Mouse (Mus musculus) lung, embryonic 16.5 days (tissue): ENCODE measurements around the gene Lrrd1. TPM values are rescaled to one million over a fixed set of nuclear protein-coding genes. Genes with fewer than 3 reads are reported as not detected.
A peak's percentile ranks its signal among the peaks of the same experiment; 100 is the strongest.
"Not testable (repeated sequence)": the region's sequence is repeated elsewhere in the genome, so short reads cannot be mapped to it uniquely, and the experiment has no call there.

Experiments used
- ATAC-seq: fragments of 200-750 bp; cut with Nextera tagmentation; 2 replicates; pipeline ENCODE4 v1.8.0; 2017; ENCODE audit warnings: low read depth, mild to moderate bottlenecking, moderate library complexity
- H3K27ac ChIP-seq: fragments of 300-500 bp; sonication (generic); 2 replicates; pipeline ENCODE4 v1.5.1; 2014; ENCODE audit warnings: mild to moderate bottlenecking, control low read depth, low read length
- H3K27me3 ChIP-seq: fragments of 300-500 bp; sonication (generic); 2 replicates; pipeline ENCODE4 v1.6.1; 2014; ENCODE audit warnings: low read depth, low read length, mixed read lengths; ENCODE audit not compliant: control insufficient read depth, insufficient read depth
- H3K36me3 ChIP-seq: fragments of 300-500 bp; sonication (generic); 2 replicates; pipeline ENCODE4 v1.6.1; 2014; ENCODE audit warnings: low read length; ENCODE audit not compliant: control insufficient read depth, insufficient read depth
- H3K4me1 ChIP-seq: fragments of 300-500 bp; sonication (generic); replicated peaks from 2 replicates; pipeline ENCODE4 v1.6.1; 2014; ENCODE audit warnings: low read length, mixed read lengths; ENCODE audit not compliant: control insufficient read depth, insufficient read depth
- H3K4me2 ChIP-seq: fragments of 300-500 bp; sonication (generic); 2 replicates; pipeline ENCODE4 v1.6.1; 2014; ENCODE audit warnings: low read depth, low read length, control low read depth
- H3K4me3 ChIP-seq: fragments of 300-500 bp; sonication (generic); 2 replicates; pipeline ENCODE4 v1.5.1; 2014; ENCODE audit warnings: mild to moderate bottlenecking, low read length, control low read depth
- H3K9ac ChIP-seq: fragments of 300-500 bp; sonication (generic); 2 replicates; pipeline ENCODE4 v1.6.1; 2014; ENCODE audit warnings: low read length, control low read depth
- H3K9me3 ChIP-seq: fragments of 300-500 bp; sonication (generic); 2 replicates; pipeline ENCODE4 v1.6.1; 2016; ENCODE audit warnings: low read length; ENCODE audit not compliant: control insufficient read depth
- WGBS: fragments of 180-500 bp; shearing (Covaris S2); extraction: QIAGEN DNeasy Blood & Tissue Kit; methylation state at CpG from one replicate; pipeline ENCODE4 v1.1.7; 2014; 5-methylcytosine and 5-hydroxymethylcytosine counted together
- polyA plus RNA-seq: library from polyadenylated mRNA; unstranded; fragments of >200 nt; fragmentation: Nextera tagmentation; extraction: Ambion mirVana; gene quantifications from 2 replicates; pipeline ENCODE4 v1.2.1, GENCODE M21; 2015

The Lrrd1 gene
- polyA plus RNA-seq, 1 experiment from 2014 or later: 0.08 TPM

DNA sequence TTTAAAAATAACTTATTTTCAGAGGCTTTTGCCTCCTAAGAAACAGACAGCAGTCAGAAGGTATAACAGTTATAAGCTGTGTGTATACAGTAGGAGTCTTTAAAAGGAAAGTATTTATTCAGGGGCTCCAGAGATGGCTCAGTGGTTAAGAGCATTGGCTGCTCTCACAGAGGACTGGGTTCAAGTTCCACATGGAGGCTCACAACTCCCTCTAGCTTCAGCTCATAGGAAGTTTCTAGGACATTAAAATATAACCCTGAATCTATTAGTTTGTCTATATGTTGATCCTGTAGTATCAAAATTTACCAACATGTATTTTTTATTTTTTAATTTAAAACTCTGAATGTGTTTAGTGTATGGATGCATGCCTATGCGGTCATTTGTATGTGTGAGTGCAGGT lies 36.5 kb upstream of the Lrrd1 start:
- 89% methylated on average over 1 of the region's 1 CpGs for WGBS
- no peaks in the 10 kb centered on the region for H3K27me3 ChIP-seq
- H3K36me3 ChIP-seq: peaks cover 7% of the 10 kb centered on the region; the same call in 1 of the 2 replicates
- ATAC-seq: no peak
- peaks cover 2% of the 10 kb centered on the region; the same call in 1 of the 2 replicates for H3K4me1 ChIP-seq
- no peak overlapping the region for H3K27ac ChIP-seq
- H3K4me2 ChIP-seq: no peak overlapping the region
- no peaks in the 10 kb centered on the region for H3K9me3 ChIP-seq
- H3K9ac ChIP-seq: no peak overlapping the region
- H3K4me3 ChIP-seq: no peak overlapping the region

DNA sequence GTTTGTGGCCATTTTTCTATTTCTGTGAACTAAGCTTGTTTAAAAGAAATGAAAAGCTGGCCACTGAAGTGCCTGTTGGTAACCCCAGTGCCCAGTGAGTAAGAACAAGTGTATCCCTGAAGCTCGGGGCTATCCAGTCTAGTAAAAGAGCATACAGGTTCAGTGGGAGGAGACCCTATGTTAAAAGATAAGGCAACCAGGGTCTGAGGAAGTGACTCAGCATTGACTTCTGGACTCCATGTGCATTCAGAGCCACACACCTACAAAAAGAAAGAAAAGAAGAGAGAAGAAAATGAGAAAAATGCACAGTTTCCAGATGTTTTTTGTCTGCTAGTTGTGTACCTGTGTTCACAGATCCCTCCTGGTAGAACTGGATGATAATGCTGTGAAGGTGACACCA lies 10.9 kb upstream of the Lrrd1 start:
- H3K9ac ChIP-seq: no peak overlapping the region
- WGBS: 77% methylated on average over 1 of the region's 1 CpGs
- H3K4me2 ChIP-seq: no peak overlapping the region
- H3K27me3 ChIP-seq: no peaks in the 10 kb centered on the region
- no peak overlapping the region for H3K4me3 ChIP-seq
- no peaks in the 10 kb centered on the region for H3K4me1 ChIP-seq
- peaks cover 20% of the 10 kb centered on the region for H3K36me3 ChIP-seq
- ATAC-seq: no peak
- no peak overlapping the region for H3K27ac ChIP-seq
- H3K9me3 ChIP-seq: peaks cover 4% of the 10 kb centered on the region; the same call in 1 of the 2 replicates

DNA sequence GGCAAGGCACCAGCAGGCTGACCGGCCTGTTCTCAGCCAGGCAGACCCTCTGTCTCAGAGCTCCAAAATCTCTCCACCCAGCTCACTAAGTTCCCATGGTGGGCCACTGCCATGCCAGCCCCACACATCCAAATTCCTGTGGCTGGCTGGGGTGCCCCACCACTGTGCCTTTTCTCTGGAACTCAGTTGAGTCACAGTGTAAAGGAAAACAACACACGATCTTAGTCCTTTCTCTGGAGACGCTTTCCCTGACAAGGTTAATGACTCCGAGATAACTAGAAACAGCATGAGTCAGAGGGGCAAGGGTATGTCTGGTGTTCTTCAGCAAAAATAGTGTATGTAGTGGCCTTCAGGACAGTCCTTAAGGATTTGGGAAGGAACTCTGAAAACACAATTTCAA lies 25.2 kb downstream of the Lrrd1 start:
- no peak for ATAC-seq
- Histone ChIP-seq H3K4me1 (no peaks in the 10 kb centered on the region), H3K9me3 (no peaks in the 10 kb centered on the region), H3K36me3 (no peaks in the 10 kb centered on the region), H3K27me3 (no peaks in the 10 kb centered on the region), H3K4me2 (no peak overlapping the region), H3K4me3 (no peak overlapping the region), H3K9ac (no peak overlapping the region), H3K27ac (no peak overlapping the region)
- WGBS: 70% methylated on average over 4 of the region's 4 CpGs

DNA sequence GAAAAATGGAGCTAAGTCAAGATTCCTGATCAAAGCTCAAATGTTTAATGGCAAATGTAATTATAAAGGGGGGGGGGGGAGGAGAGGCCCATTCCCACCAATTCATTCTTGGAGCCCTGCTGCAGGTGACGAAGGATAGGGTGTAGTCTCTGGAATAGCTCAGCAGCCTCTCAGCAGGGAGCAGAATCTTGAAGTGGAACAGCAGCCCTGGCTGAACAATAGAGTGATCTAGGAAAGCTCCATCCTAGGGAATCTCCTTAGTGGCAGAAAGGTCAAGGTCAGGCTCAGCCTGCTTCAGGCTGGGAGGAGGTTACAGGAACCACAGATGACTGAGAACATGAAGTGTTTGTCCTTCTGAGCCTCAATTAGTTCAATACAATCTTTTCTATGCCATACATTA lies 27.4 kb downstream of the Lrrd1 start:
- 31% methylated on average over 1 of the region's 1 CpGs for WGBS
- Histone ChIP-seq H3K36me3 (no peaks in the 10 kb centered on the region), H3K4me1 (no peaks in the 10 kb centered on the region), H3K27ac (no peak overlapping the region), H3K9ac (no peak overlapping the region), H3K9me3 (no peaks in the 10 kb centered on the region), H3K4me3 (no peak overlapping the region), H3K4me2 (no peak overlapping the region), H3K27me3 (no peaks in the 10 kb centered on the region)
- no peak for ATAC-seq

DNA sequence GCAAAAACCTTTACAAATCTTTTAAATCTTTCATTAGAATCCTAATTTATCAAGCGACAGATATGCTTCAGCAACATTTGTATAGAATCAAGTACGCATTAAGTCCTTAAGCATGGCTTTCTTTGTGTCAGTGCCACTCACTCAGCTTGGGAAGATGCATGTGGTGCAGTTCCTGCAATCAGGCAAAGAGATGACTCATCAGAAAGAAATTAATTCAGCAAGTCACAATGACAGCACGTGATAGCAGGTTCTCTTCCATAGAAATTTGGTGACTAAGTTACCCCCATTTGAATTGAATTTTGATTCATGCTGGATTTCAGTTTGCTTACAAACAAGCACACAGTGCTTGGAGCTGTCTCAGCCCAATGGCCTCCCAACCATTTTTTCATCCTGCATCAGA lies 28.5 kb downstream of the Lrrd1 start:
- no peak overlapping the region for H3K4me3 ChIP-seq
- H3K27ac ChIP-seq: no peak overlapping the region
- no peaks in the 10 kb centered on the region for H3K9me3 ChIP-seq
- no peak for ATAC-seq
- H3K36me3 ChIP-seq: no peaks in the 10 kb centered on the region
- H3K4me1 ChIP-seq: no peaks in the 10 kb centered on the region
- H3K27me3 ChIP-seq: no peaks in the 10 kb centered on the region
- 77% methylated on average over 3 of the region's 3 CpGs for WGBS
- H3K4me2 ChIP-seq: no peak overlapping the region
- H3K9ac ChIP-seq: no peak overlapping the region

DNA sequence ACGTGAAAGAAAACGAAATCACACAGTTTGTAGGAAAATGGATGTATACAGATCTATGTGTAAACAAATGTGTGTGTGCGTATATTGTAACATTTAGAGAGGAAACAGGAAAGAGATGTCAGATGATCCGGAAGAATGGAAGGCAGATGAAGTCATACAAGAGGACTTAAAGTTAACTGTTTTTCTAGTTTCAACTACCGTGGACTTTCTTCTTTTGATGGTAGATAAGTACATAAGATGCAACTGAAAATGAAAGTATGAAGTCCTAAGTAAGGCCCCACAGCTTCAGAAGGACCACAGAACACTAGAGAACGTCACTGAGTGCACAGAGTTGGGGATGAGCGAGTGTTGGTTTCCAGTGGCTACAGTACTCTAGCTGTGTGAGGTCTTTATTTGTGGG lies 41.9 kb downstream of the Lrrd1 start:
- not testable (repeated sequence) for H3K4me1 ChIP-seq, H3K4me2 ChIP-seq, H3K27me3 ChIP-seq, H3K36me3 ChIP-seq, H3K27ac ChIP-seq, H3K9me3 ChIP-seq, H3K9ac ChIP-seq, H3K4me3 ChIP-seq, ATAC-seq
- 72% methylated on average over 7 of the region's 7 CpGs for WGBS

DNA sequence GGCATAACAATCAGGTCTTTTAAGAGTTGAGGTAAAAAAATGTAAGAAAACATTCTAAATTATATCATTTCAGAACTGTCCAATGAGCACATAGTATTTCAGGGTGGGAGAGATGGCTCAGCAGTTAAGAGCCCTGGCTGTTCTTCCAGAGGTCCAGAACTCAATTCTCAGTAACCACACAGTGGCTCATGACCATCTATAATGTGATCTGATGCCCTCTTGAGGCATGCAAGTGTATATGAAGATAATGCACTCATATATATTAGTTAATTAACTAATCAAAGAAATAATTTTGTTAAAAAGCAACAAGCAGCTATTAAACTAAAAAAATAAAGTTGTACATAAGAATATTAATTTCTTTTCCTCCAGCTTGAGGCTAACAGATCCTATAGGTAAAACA lies 44.2 kb downstream of the Lrrd1 start:
- Histone ChIP-seq H3K27ac (no peak overlapping the region), H3K4me2 (no peak overlapping the region), H3K9ac (no peak overlapping the region), H3K4me1 (0 out of 2 replicates have a peak, but pooled peaks cover 2% of the 10 kb centered on the region), H3K36me3 (no peaks in the 10 kb centered on the region), H3K4me3 (no peak overlapping the region), H3K9me3 (no peaks in the 10 kb centered on the region), H3K27me3 (no peaks in the 10 kb centered on the region)
- ATAC-seq: no peak

DNA sequence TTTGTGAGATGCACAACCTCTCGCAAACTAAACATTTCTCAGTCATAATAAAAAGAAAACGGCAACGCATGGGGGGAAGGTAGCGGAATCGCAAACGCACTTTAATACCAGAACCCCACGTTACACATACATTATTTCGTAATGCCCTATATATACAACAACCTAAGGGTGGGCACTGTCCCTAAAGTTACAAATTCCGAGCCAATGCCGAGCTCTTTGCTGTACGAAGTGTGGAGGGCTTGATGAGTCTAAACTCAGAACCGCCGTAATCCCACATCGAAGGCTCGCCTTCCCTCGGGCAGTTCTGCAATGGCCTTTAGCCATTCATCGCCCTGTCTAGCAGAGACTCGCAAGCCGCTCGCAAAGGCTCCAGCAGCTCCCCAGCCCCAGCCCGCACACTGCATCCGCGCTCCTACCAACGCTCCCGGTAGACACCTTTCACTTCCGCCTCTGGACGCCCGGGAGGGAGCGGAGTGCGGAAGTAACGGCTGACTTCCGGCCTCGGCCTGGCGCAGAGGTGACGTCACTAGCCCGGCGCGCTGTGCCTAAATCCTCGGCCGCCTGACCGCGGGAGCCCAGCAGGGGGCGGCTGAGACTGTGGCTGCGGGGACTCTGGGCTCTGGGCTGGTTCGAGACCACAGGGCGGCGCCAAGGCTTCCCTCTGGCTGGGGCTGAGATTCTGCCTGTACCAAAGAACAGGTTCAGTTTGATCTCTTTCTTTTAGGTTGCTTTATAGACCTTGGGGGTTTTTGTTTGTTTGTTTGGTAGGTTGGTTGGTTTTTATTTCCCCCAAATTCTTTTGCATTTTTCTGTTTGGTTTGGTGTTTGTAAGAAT lies 48.7 kb downstream of the Lrrd1 start, which contains the start of gene Mterf1a:
Gene Mterf1a (minus strand): TSS at position 475 of the 835 bp plus-strand sequence.
- not testable (repeated sequence) for H3K27me3 ChIP-seq, H3K36me3 ChIP-seq, H3K4me1 ChIP-seq, H3K27ac ChIP-seq, H3K9me3 ChIP-seq
- ATAC-seq: peak; percentile 100
- Histone ChIP-seq H3K4me2 (peak within 1 kb of the TSS; percentile 62), H3K9ac (peak within 1 kb of the TSS; percentile 48), H3K4me3 (peak within 1 kb of the TSS; percentile 53)
- WGBS: 0% methylated on average over 7 of the region's 47 CpGs

DNA sequence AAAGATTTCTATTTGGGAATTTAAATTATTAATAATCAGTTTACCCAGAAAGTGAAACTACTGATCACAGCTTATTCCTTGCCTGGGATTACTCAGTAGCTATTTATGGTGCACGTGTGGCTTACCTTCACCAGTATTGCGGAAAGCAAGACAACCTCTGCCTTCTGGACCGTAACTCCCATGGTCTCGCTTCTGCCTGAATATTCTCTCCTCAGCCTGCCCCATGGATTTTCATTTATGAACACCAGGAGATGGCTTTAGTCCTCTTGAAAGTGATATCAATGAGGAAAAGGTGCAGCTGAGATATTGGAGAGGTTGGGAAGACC lies 49.3 kb downstream of the Lrrd1 start:
- not testable (repeated sequence) for H3K4me3 ChIP-seq, H3K4me1 ChIP-seq, H3K4me2 ChIP-seq, H3K36me3 ChIP-seq, H3K27me3 ChIP-seq, H3K27ac ChIP-seq, H3K9ac ChIP-seq, H3K9me3 ChIP-seq
- ATAC-seq: 0 out of 2 replicates have a peak, but pooled peaks have one; percentile 13
- WGBS: 96% methylated on average over 4 of the region's 4 CpGs
